Mouse (Mus musculus) left cerebral cortex, postnatal 36 days (tissue): ENCODE data around the gene Wscd2. TPM values are rescaled to one million over a fixed set of nuclear protein-coding genes. Genes with fewer than 3 reads are reported as not detected.

ENCODE experiments used
- DNase-seq, 2 experiments: peaks; one replicate each; pipeline ENCODE4 v3.0.0; 2021 to 2022; ENCODE audit warnings: low spot score in 2 of 2, mixed read lengths in 1 of 2
- intact Hi-C: fragments of 180-260 bp; cut with DNase I; formaldehyde crosslinking; loops from one replicate; pipeline ENCODE4 v1.15.1; 2025
- total RNA-seq, 2 experiments: library from RNA; stranded (reverse); gene quantifications; 2 replicates each; pipeline ENCODE4 v1.2.3; 2021

Wscd2 gene
- total RNA-seq, 2 experiments from 2014 or later, result 51.5 to 66.8 TPM

GRCm38 (mm10) chr5:113627820-113628437 is 137.8 kb downstream of the Wscd2 start:
- DNase-seq, result peak; percentile 48 to 51
- intact Hi-C loops, result no loop called here

DNA sequence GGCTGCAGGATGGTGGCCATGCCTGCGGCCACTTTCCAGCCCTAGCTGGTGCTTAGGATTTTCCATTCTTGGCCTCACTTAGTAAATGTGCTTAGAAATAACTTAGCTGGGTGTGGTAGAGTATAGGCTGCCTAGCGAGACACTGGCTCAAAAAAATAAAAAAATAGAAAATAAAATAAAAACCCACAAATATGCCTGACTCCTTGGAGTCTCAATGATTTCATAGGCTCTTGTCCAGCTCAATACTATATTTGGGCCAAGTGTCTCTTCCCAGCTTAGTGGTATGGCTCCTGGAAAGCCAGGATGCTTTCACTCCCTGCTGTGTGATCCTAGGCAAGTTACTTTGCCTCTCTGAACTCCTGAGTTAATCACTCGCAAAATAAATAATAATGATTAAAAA is 139.1 kb downstream of the Wscd2 start:
- intact Hi-C loops, result no loop called here
- no peak for DNase-seq

DNA sequence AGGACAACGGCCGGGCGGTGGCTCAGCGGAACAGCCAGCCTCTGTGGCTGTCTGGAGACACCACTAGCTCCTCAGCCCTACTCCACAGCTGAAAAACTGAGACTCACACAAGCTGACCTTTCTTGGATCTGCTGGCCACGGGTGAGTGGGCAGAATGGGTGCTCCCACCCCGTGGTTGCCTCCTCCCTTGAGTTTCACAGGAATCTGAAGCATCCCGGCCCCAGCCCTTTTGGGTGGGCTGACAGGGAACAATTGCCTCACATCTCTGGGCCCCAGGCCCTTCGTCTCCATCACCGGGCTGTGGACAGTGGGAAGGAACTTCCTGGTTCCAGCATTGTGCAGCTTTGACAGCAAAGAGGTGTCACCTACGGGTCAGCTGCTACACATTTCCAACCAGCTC is 140.0 kb downstream of the Wscd2 start:
- DNase-seq, result no peak
- intact Hi-C loops, result no loop called here

- no peak for DNase-seq
- intact Hi-C loops, result no loop called here
These were observed 143.0 kb downstream of the Wscd2 start for GRCm38 (mm10) chr5:113633037-113633714.

DNA sequence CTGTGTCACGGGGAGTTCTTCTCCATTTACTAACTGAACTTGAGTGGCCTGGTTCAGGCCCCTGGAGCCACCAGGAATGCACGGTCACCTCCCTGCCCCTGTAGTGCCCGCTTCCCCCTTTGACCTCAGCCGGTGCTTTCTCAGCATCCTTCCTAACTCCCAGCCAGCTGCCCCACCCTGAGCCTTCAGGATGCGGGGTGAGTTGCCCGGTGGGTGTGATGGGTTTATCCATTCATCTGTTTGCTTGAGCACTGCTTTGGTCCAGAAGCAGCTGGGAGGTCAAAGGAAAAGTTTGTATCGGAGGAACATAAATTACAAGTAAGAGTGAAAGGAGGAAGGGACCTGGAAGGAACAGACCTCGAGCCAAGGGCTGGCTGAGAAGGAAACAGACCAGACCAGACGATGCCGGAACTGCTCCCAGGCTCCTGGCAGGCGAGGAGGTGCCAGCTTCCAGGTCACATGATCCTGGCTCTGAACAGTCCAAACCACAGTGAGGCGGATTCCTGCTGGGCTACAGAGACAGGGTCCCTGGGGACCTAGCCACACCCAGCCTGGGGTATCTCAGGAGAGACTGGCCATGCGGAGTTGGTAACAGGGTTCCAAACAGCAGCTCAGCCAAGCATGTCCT is 144.0 kb downstream of the Wscd2 start:
- intact Hi-C loops, result no loop called here
- DNase-seq, result peak; percentile 43 to 56

GRCm38 (mm10) chr5:113634887-113635610 is 144.9 kb downstream of the Wscd2 start:
- intact Hi-C loops, result no loop called here
- DNase-seq, result no peak

GRCm38 (mm10) chr5:113635861-113636565 is 145.9 kb downstream of the Wscd2 start:
- intact Hi-C loops, result no loop called here
- DNase-seq, result no peak

DNA sequence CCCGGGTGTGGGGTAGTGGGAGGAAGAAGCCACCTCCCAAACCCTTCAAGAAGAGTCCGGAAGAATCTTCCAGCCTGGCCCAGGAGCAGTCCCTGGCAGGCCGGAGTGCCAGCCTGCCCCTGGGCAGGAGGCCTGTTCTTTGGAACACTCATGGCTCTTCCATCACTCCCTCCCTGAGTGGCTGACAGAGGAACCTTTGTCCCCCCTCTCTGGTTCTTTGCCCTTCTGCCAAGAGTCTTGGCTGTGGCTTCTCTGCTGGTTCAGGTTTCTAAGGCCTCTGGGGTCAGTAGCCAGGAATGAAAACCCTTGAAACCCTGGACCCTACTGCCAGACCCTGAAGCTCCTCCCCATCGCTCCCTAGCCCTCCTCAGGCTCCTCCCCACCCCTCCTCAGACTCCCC is 147.5 kb downstream of the Wscd2 start:
- intact Hi-C loops, result no loop called here
- no peak for DNase-seq

GRCm38 (mm10) chr5:113638055-113638454 is 147.9 kb downstream of the Wscd2 start:
- no peak for DNase-seq
- intact Hi-C loops, result no loop called here

- no peak for DNase-seq
- intact Hi-C loops, result no loop called here
These were observed 149.0 kb downstream of the Wscd2 start for GRCm38 (mm10) chr5:113639126-113639525.

Other genes starting within 250 kb of the Wscd2 start
- gene Sgsm1, start 179.5 kb upstream of the Wscd2 start, total RNA-seq, result 100 to 1,000 TPM; 124 to 169 TPM
- not detected for gene Aym1, start 133.0 kb upstream of the Wscd2 start, total RNA-seq
- 1 to 10 TPM; 2.8 to 7.7 TPM for gene Cmklr1, start 160.1 kb downstream of the Wscd2 start, total RNA-seq
- gene 1700069L16Rik, start 234.4 kb downstream of the Wscd2 start, total RNA-seq, result not detected
- gene Ficd, start 245.5 kb downstream of the Wscd2 start, total RNA-seq, result 10 to 100 TPM; 11.8 to 12.3 TPM